Mouse (Mus musculus): Measurements from ENCODE around the gene Lpar5.

GRCm38 (mm10) chr6:125063906-125064305 is 3.8 kb upstream of the Lpar5 start:
- TF ChIP-seq POLR2A (IDR thresholded peaks at IDR 0.05; ENCODE audit: low read depth, low read length) (no peak), CTCF (IDR thresholded peaks at IDR 0.05; ENCODE audit: extremely low read depth, insufficient read length, insufficient replicate concordance, low read depth, low read length) (no peak)
